Mouse (Mus musculus) CH12.LX (cell line): Measurements from ENCODE around the gene Olfr1200. TPM values are rescaled to one million over a fixed set of nuclear protein-coding genes. Genes with fewer than 3 reads are reported as not detected.

Experiments
- DNase-seq: peaks from one replicate; pipeline ENCODE4 v3.0.0-alpha.2; 2013; ENCODE audit errors: extremely low read depth
- H3K27ac ChIP-seq: 2 replicates; pipeline ENCODE4 v1.5.1; 2012; ENCODE audit warnings: low read depth, mild to moderate bottlenecking, control low read depth, moderate library complexity; ENCODE audit not compliant: insufficient read depth
- H3K27me3 ChIP-seq: replicated peaks from 2 replicates; pipeline ENCODE3; 2012; ENCODE audit warnings: inconsistent platforms
- H3K36me3 ChIP-seq, 2 experiments: replicated peaks in 1 of 2; 2 replicates each; pipeline versions ENCODE3 to v1.6.1; 2012; ENCODE audit warnings: inconsistent platforms in 1 of 2, low read length in 1 of 2, mild to moderate bottlenecking in 1 of 2, mixed read lengths in 1 of 2, moderate library complexity in 1 of 2; ENCODE audit not compliant: control insufficient read depth in 1 of 2, insufficient read depth in 1 of 2
- H3K4me1 ChIP-seq, 2 experiments: 2 replicates each; pipeline ENCODE4 v1.6.1; 2012; ENCODE audit warnings: inconsistent platforms in 1 of 2, moderate library complexity in 1 of 2; ENCODE audit not compliant: insufficient read depth in 2 of 2, control insufficient read depth in 1 of 2
- H3K4me2 ChIP-seq: 2 replicates; pipeline ENCODE4 v1.6.1; 2012; ENCODE audit warnings: low read depth, mild to moderate bottlenecking, control low read depth; ENCODE audit not compliant: poor library complexity, insufficient read depth, severe bottlenecking
- H3K4me3 ChIP-seq, 3 experiments: fragments of 150-350 bp in 1 of 3; sonication (generic) in 1 of 3; replicated peaks in 1 of 3; 2 replicates each; pipeline versions ENCODE3 to v1.5.1; 2011 to 2012; ENCODE audit warnings: low read depth in 2 of 3, low read length in 2 of 3, mild to moderate bottlenecking in 2 of 3, moderate library complexity in 2 of 3, control low read depth in 1 of 3, improper control_type of control experiment in 1 of 3, inconsistent platforms in 1 of 3, mixed read lengths in 1 of 3; ENCODE audit not compliant: poor library complexity in 1 of 3
- H3K79me2 ChIP-seq: replicated peaks from 2 replicates; pipeline ENCODE4 v1.6.1; 2012; ENCODE audit warnings: mild to moderate bottlenecking, moderate library complexity; ENCODE audit not compliant: control insufficient read depth, poor library complexity, insufficient read depth, severe bottlenecking; ENCODE audit errors: extremely low read depth
- H3K9ac ChIP-seq: 2 replicates; pipeline ENCODE4 v1.6.1; 2012; ENCODE audit warnings: low read depth, mild to moderate bottlenecking, control low read depth, moderate library complexity; ENCODE audit not compliant: insufficient read depth
- H3K9me3 ChIP-seq: replicated peaks from 2 replicates; pipeline ENCODE3; 2012; ENCODE audit warnings: low read length, inconsistent platforms, mixed read lengths
- BHLHE40 ChIP-seq: IDR thresholded peaks from 2 replicates; pipeline ENCODE4 v1.6.1; 2011; ENCODE audit warnings: mild to moderate bottlenecking, low read depth, low read length, improper control_type of control experiment
- CHD1 ChIP-seq: IDR thresholded peaks from 2 replicates; pipeline ENCODE4 v1.6.1; 2012; ENCODE audit warnings: low read depth, low read length, improper control_type of control experiment, inconsistent platforms
- ELF1 ChIP-seq: IDR thresholded peaks from 2 replicates; pipeline ENCODE4 v1.6.1; 2014; ENCODE audit warnings: low read depth, mild to moderate bottlenecking, inconsistent platforms, low read length, improper control_type of control experiment
- EP300 ChIP-seq: IDR thresholded peaks from 2 replicates; pipeline ENCODE4 v1.6.1; 2011; ENCODE audit warnings: low read length, improper control_type of control experiment
- ETS1 ChIP-seq: conservative IDR thresholded peaks from 2 replicates; pipeline ENCODE4 v1.6.1; 2012; ENCODE audit warnings: low read depth, mild to moderate bottlenecking, inconsistent platforms, low read length, improper control_type of control experiment, moderate library complexity
- KAT2A ChIP-seq: IDR thresholded peaks from 2 replicates; pipeline ENCODE4 v1.6.1; 2012; ENCODE audit warnings: low read length, improper control_type of control experiment, inconsistent platforms; ENCODE audit not compliant: insufficient replicate concordance
- MAFK ChIP-seq: IDR thresholded peaks from 2 replicates; pipeline ENCODE4 v1.6.1; 2011; ENCODE audit warnings: low read length, improper control_type of control experiment; ENCODE audit not compliant: insufficient replicate concordance
- MYC ChIP-seq: IDR thresholded peaks from 2 replicates; pipeline ENCODE4 v1.6.1; 2011; ENCODE audit warnings: low read depth, mild to moderate bottlenecking, improper control_type of control experiment, low read length
- NRF1 ChIP-seq: IDR thresholded peaks from 2 replicates; pipeline ENCODE4 v1.6.1; 2014; ENCODE audit warnings: low read depth, mild to moderate bottlenecking, inconsistent platforms, low read length, improper control_type of control experiment, moderate library complexity
- PAX5 ChIP-seq: IDR thresholded peaks from 2 replicates; pipeline ENCODE4 v1.6.1; 2012; ENCODE audit warnings: low read length, inconsistent platforms, mixed read lengths
- RAD21 ChIP-seq: IDR thresholded peaks from 2 replicates; pipeline ENCODE4 v1.6.1; 2011; ENCODE audit warnings: low read depth, mild to moderate bottlenecking, low read length, improper control_type of control experiment, moderate library complexity
- SIN3A ChIP-seq: IDR thresholded peaks from 2 replicates; pipeline ENCODE4 v1.6.1; 2012; ENCODE audit warnings: low read length, improper control_type of control experiment, inconsistent platforms
- SMC3 ChIP-seq: IDR thresholded peaks from 2 replicates; pipeline ENCODE4 v1.6.1; 2011; ENCODE audit warnings: low read depth, low read length, improper control_type of control experiment
- TCF12 ChIP-seq: IDR thresholded peaks from 2 replicates; pipeline ENCODE4 v1.6.1; 2014; ENCODE audit warnings: low read depth, mild to moderate bottlenecking, inconsistent platforms, low read length, improper control_type of control experiment
- USF1 ChIP-seq: IDR thresholded peaks from 2 replicates; pipeline ENCODE4 v1.6.1; 2014; ENCODE audit warnings: low read depth, mild to moderate bottlenecking, inconsistent platforms, low read length, improper control_type of control experiment
- ZNF384 ChIP-seq: IDR thresholded peaks from 2 replicates; pipeline ENCODE4 v1.6.1; 2012; ENCODE audit warnings: low read depth, low read length, improper control_type of control experiment, inconsistent platforms
- dilution Hi-C: fragments of 300-500 bp; cut with MboI; formaldehyde crosslinking; loops from 2 replicates; pipeline ENCODE4 v1.14.3; 2020; ENCODE audit warnings: low sequenced_read_pairs; ENCODE audit not compliant: extremely low pct_unique_long_range_greater_than_20kb, extremely low pct_ligation_motif_present
- in situ Hi-C: fragments of 300-500 bp; cut with MboI; formaldehyde crosslinking; loops from 3 replicates; pipeline ENCODE4 v1.14.3; 2019; ENCODE audit warnings: low sequenced_read_pairs, low pct_ligation_motif_present, low pct_unique_long_range_greater_than_20kb, mixed read lengths
- polyA plus RNA-seq: library from polyadenylated mRNA; unstranded; fragments of >175 nt; gene quantifications from 2 replicates; pipeline ENCODE4 v1.2.1, GENCODE M21; 2012; ENCODE audit warnings: low read depth; ENCODE audit not compliant: insufficient read length
- total RNA-seq, 2 experiments: library from RNA; depleted of rRNA; stranded (reverse); fragments of 300-350 nt in 1 of 2; fragments of >200 nt in 1 of 2; gene quantifications; 2 replicates each; pipeline ENCODE4 v1.2.3; 2012 to 2014

The Olfr1200 gene
- total RNA-seq (2012; rRNA removed) (not detected in 2 replicates), total RNA-seq (2014; rRNA removed) (not detected in 2 replicates), polyA plus RNA-seq (not detected in 2 replicates)

DNA sequence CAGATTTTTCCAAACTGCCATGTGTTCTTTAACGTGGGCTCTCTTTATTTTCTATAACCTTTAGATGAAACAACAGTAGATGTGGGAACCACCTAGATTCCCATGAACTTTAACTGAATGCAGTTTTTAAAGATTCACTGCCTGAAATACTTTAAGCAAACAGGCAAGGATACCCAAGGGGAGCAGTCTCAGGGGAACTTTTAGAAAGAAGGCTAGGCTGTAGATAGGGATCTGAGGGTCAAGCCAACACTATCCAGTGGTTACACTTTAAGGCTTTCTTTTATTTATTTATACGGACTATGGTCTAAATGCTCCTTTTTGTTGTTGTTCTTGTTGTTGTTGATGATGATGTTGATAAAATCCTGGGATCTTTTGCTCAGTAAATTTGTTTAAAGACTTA, at the start of gene Olfr1200:
Olfr1200 (minus strand) TSS at position 101 of the 400 bp plus-strand sequence.
- dilution Hi-C loops (no loop called here), in situ Hi-C loops (no loop called here)
- H3K27me3 ChIP-seq = no peaks in the 10 kb centered on the region
- no peaks in the 10 kb centered on the region for H3K79me2 ChIP-seq
- H3K36me3 ChIP-seq = no peaks in the 10 kb centered on the region
- DNase-seq = no peak
- H3K4me3 ChIP-seq = no peak within 1 kb of the TSS
- H3K9me3 ChIP-seq = peaks cover 12% of the 10 kb centered on the region
- no peaks in the 10 kb centered on the region for H3K4me1 ChIP-seq
- H3K27ac ChIP-seq = no peak within 1 kb of the TSS
- TF ChIP-seq MAFK (no peak), CHD1 (no peak), NRF1 (no peak), TCF12 (no peak), BHLHE40 (no peak), MYC (no peak), PAX5 (no peak), SIN3A (no peak), ETS1 (no peak), ZNF384 (no peak), ELF1 (no peak), SMC3 (no peak), EP300 (no peak)
- no peak within 1 kb of the TSS for H3K4me2 ChIP-seq
- no peak within 1 kb of the TSS for H3K9ac ChIP-seq

DNA sequence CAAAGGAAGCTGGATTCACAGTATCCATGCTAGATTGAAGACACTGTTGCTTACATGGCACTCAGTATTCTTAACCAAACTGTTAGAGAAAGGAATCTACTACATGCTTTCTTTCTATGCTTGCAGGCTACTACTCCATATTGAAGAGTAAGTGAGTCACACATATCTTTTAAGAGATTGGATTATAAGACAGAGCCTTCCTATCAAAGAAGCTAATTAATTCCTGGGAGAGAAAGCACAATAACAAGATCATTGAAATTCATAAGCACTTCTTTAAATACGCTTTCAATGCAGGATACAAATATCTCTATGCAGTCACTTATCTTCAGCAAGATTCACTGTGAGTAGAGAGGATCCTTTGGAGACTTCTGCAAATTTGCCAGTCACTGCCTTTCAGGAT, 43.9 kb upstream of the Olfr1200 start, which contains the start of gene Olfr1202:
Olfr1202 (plus strand) TSS at position 301 of the 400 bp plus-strand sequence.
- Histone ChIP-seq H3K27me3 (no peaks in the 10 kb centered on the region), H3K4me2 (no peak within 1 kb of the TSS), H3K4me3 (no peak within 1 kb of the TSS), H3K9me3 (peaks cover 3% of the 10 kb centered on the region), H3K9ac (no peak within 1 kb of the TSS), H3K27ac (no peak within 1 kb of the TSS), H3K4me1 (no peaks in the 10 kb centered on the region), H3K79me2 (no peaks in the 10 kb centered on the region), H3K36me3 (no peaks in the 10 kb centered on the region)
- dilution Hi-C loops = no loop called here
- DNase-seq = no peak
- in situ Hi-C loops = no loop called here
- no peak for TF ChIP-seq RAD21

DNA sequence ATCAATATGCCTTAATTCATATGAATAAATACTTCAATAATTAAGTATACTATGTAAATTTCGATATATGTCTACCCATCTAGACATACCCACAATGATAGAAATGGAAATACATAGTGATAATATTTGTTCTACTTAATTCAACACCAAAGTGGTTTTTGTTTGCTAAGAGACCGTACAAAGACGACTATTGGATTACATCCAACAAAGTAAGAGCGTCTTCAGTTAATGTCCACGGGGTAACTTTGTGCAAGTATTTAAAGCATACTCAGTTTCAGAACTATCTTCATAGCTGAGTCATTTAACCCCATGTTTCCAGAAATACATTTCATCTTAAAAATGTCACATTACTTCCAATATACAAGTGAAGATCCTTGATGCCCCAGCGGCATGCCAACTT, 22.4 kb upstream of the Olfr1200 start, which contains the start of gene Olfr1201:
Olfr1201 (plus strand) TSS at position 301 of the 400 bp plus-strand sequence.
- Histone ChIP-seq H3K4me1 (no peaks in the 10 kb centered on the region), H3K9ac (no peak within 1 kb of the TSS), H3K4me2 (no peak within 1 kb of the TSS), H3K27ac (no peak within 1 kb of the TSS), H3K36me3 (no peaks in the 10 kb centered on the region), H3K9me3 (peaks cover 19% of the 10 kb centered on the region), H3K4me3 (no peak within 1 kb of the TSS), H3K27me3 (no peaks in the 10 kb centered on the region), H3K79me2 (no peaks in the 10 kb centered on the region)
- TF ChIP-seq USF1 (no peak), CHD1 (no peak), KAT2A (no peak)
- no peak for DNase-seq
- in situ Hi-C loops (no loop called here), dilution Hi-C loops (no loop called here)
